Mouse (Mus musculus): ENCODE results near the gene Olfr982. TPM values are rescaled to one million over a fixed set of nuclear protein-coding genes. Genes with fewer than 3 reads are reported as not detected.

Gene Olfr982
- not detected in 2 replicates for polyA plus RNA-seq (2015; fragmentation: Nextera tagmentation; extraction: Ambion mirVana)

DNA sequence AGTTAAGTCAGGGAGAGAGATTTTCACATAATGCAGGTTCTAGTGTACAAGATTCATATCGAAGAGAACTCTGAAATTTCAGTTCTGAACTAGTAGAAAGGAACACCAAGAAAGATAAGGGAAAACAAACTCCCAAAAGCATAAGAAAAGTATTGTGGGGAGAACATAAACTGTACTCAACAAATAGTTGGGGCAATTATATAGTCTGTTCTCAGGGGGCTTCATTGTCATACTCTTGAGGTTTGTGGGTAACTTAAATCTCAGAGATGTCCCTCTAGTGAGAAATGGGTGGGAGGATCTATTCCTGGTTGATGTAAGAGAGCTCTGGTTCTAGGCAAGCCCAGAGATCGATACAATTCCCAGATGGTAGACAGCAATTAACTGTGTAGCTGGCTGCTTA lies at the start of gene Olfr982:
Gene Olfr982, plus strand, starts transcription at position 301 of the 400 bp plus-strand sequence.

GRCm38 (mm10) chr9:40093495-40093894 lies 19.9 kb downstream of the Olfr982 start, which contains the start of gene Olfr983:
TSS of gene Olfr983 (minus strand) at chr9:40093595.

GRCm38 (mm10) chr9:40114106-40114505 lies 40.5 kb downstream of the Olfr982 start, which contains the start of gene Olfr984:
TSS of gene Olfr984 (minus strand) at chr9:40114206.

Other genes starting within 250 kb of the Olfr982 start
- not detected in 2 replicates for gene Olfr971, start 237.0 kb upstream of the Olfr982 start, polyA plus RNA-seq (2015; fragmentation: Nextera tagmentation; extraction: Ambion mirVana)
- not detected in 2 replicates for gene Olfr972, start 207.4 kb upstream of the Olfr982 start, polyA plus RNA-seq (2015; fragmentation: Nextera tagmentation; extraction: Ambion mirVana)
- gene Olfr229, start 166.5 kb upstream of the Olfr982 start, polyA plus RNA-seq (2015; fragmentation: Nextera tagmentation; extraction: Ambion mirVana): not detected in 2 replicates
- gene Olfr974, start 136.3 kb upstream of the Olfr982 start, polyA plus RNA-seq (2015; fragmentation: Nextera tagmentation; extraction: Ambion mirVana): not detected in 2 replicates
- gene Olfr975, start 121.8 kb upstream of the Olfr982 start, polyA plus RNA-seq (2015; fragmentation: Nextera tagmentation; extraction: Ambion mirVana): not detected in 2 replicates
- not detected in 2 replicates for gene Olfr976, start 112.7 kb upstream of the Olfr982 start, polyA plus RNA-seq (2015; fragmentation: Nextera tagmentation; extraction: Ambion mirVana)
- gene Olfr978, start 81.7 kb upstream of the Olfr982 start, polyA plus RNA-seq (2015; fragmentation: Nextera tagmentation; extraction: Ambion mirVana): not detected in 2 replicates
- gene Olfr979, start 70.4 kb upstream of the Olfr982 start, polyA plus RNA-seq (2015; fragmentation: Nextera tagmentation; extraction: Ambion mirVana): not detected in 2 replicates
- gene Olfr980, start 64.2 kb upstream of the Olfr982 start, polyA plus RNA-seq (2015; fragmentation: Nextera tagmentation; extraction: Ambion mirVana): not detected in 2 replicates
- not detected in 2 replicates for gene Olfr981, start 52.4 kb upstream of the Olfr982 start, polyA plus RNA-seq (2015; fragmentation: Nextera tagmentation; extraction: Ambion mirVana)
- not detected in 2 replicates for gene Olfr983, start 19.8 kb downstream of the Olfr982 start, polyA plus RNA-seq (2015; fragmentation: Nextera tagmentation; extraction: Ambion mirVana)
- gene Olfr984, start 40.4 kb downstream of the Olfr982 start, polyA plus RNA-seq (2015; fragmentation: Nextera tagmentation; extraction: Ambion mirVana): not detected in 2 replicates
- not detected in 2 replicates for gene Olfr985, start 56.4 kb downstream of the Olfr982 start, polyA plus RNA-seq (2015; fragmentation: Nextera tagmentation; extraction: Ambion mirVana)
- gene Tmem225, start 74.3 kb downstream of the Olfr982 start, polyA plus RNA-seq (2015; fragmentation: Nextera tagmentation; extraction: Ambion mirVana): not detected in 2 replicates
- not detected in 2 replicates for gene Olfr986, start 107.1 kb downstream of the Olfr982 start, polyA plus RNA-seq (2015; fragmentation: Nextera tagmentation; extraction: Ambion mirVana)
- gene Zfp202, start 118.5 kb downstream of the Olfr982 start, polyA plus RNA-seq (2015; fragmentation: Nextera tagmentation; extraction: Ambion mirVana): 0.90 and 1.0 TPM in 2 replicates
- 0.25 and 0.50 TPM in 2 replicates for gene Scn3b, start 195.4 kb downstream of the Olfr982 start, polyA plus RNA-seq (2015; fragmentation: Nextera tagmentation; extraction: Ambion mirVana)